Mouse (Mus musculus) regulatory T cell (primary cell): ENCODE data around the gene Isoc2a.

Experiments
- in situ Hi-C: fragments of 300-600 bp; cut with MboI, MseI; formaldehyde crosslinking; loops from one replicate; pipeline ENCODE4 v1.15.1; 2025; ENCODE audit warnings: high pct_unique_total_duplicates

The Isoc2a gene

DNA sequence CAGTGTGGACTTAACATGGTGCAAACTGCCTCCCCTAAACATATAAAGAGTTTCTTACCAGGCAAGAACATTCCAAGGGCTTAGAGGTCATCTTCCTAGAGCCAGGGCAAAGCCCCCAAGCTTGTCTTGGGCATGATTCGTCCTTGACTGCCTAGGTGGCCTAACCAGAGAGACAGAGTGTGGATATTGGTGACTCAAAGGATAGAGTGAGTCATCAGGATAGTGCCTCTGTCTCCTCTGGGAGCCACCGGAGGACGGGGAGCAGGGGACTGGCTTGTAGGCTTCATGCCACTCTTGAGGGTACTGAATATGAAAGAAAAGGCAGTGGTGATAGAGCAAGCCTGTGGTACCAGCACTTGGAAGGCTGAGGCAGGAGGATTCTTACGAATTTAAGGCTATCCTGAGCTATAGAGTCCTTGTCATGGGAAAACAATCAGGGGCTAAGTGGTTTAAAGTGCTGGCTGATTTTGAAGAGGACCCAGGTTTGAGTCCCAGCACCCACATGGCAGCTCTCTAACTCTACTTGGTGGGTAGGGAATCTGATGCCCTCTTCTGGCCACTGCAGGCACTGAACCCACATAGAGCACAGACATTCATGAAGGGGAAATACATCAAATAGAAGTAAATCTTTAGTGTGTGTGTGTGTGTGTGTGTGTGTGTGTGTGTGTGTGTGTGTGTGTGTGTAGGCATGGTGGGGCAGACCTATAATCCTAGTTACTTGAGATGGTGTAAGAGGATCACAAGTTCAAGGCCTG lies 57.4 kb downstream of the Isoc2a start:
- in situ Hi-C loops: loop anchor here (10.0 kb wide), 1 partner anchor 230 kb away; no protein-coding TSS in a partner anchor

DNA sequence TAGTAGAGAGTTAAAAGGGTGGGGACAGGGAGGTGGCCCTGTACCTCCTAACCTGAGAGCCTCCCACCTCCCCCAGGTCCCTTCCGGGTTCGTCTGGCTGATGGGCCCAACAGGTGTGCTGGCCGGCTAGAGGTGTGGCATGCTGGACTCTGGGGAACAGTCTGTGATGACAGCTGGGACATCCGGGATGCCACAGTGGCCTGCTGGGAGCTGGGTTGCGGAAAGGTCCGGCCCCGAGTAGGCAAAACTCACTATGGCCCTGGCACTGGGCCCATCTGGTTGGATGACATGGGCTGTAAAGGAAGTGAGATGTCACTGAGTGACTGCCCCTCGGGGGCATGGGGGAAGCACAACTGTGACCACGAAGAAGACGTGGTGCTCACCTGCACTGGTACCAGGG lies 59.9 kb downstream of the Isoc2a start:
- in situ Hi-C loops: loop anchor here (10.0 kb wide), 1 partner anchor 232 kb away; no protein-coding TSS in a partner anchor

DNA sequence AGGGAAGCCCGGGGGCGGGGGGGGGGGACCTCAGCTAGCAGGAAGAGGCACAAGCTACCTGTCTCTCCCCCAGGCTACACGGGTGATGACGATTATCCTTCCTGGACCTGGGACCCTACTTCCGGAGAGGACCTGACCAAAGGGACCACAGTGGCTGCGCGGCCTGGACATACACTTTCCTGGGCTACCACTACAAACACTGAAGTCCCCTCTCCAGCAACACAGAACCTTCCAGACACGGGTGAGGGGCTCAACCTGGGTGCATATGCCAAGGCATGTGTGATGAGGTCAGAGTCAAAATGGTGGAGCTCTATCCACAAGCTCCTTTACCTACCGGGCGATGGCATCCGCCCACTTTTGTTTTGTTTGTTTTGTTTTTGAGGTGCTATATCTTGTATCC lies 60.4 kb downstream of the Isoc2a start:
- in situ Hi-C loops: loop anchor here (10.0 kb wide), 1 partner anchor 233 kb away; no protein-coding TSS in a partner anchor

DNA sequence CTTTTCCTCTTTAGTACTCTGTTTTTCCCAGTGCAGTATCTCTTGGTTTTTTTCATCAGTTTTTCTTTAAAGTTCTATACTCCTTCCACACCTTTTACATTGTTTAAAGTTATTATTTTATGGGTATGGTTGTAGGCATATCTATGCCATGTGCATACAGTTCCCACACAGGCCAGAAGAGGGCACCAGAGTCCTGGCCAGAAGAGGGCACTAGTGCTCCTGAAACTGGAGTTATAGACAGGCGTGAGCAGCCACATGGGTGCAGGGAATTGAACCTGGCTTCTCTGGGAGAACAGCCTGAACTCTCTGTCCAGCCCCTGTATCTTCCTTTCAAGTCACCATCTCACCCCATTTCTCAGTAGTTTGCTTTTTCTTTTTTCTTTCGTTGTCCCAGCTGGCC lies 61.5 kb downstream of the Isoc2a start:
- in situ Hi-C loops: loop anchor here (10.0 kb wide), 1 partner anchor 234 kb away; no protein-coding TSS in a partner anchor

DNA sequence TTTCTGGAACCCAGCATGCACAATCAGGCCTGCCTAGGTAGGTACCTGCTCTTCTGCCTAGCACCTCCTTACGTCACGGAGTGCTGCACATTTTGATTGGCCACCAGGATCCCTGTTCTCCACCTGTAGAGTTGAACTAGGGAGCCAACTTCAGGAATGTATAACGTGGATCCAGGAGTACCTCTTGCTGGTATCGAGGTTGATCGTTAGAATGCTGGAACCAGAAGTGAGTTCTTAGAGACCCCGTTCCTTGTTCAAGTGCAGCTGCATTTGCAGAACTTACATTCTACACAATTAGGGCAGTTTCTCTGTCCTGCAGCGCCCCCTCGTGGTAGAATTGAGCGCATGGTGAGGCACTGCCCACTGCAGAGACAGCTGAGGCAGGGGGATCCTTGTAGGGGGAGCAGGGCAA lies 63.1 kb downstream of the Isoc2a start:
- in situ Hi-C loops: loop anchor here (5.0 kb wide), 1 partner anchor 112 kb away; the partner anchor contains the start of gene Zfp580

DNA sequence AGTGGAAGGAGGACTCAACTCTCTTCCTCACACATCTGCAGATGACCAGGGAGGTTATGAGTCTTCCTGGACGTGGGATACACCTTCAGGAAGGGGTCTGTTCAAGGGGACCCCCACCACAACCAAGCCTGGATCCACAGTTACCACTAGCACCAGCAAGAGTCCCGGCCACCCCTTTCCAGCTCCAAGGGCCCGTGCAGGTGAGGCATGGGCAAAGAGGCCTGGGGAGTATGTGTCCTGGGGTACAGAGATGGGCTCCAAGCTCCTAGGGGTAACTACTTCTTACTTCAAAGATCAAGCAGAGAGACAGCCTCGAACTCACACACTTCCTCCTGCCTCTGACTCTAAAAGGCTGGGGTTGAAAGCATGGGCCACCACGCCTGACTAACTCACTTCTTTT lies 65.7 kb downstream of the Isoc2a start:
- in situ Hi-C loops: loop anchor here (5.0 kb wide), 1 partner anchor 110 kb away; the partner anchor contains the start of gene Zfp580

DNA sequence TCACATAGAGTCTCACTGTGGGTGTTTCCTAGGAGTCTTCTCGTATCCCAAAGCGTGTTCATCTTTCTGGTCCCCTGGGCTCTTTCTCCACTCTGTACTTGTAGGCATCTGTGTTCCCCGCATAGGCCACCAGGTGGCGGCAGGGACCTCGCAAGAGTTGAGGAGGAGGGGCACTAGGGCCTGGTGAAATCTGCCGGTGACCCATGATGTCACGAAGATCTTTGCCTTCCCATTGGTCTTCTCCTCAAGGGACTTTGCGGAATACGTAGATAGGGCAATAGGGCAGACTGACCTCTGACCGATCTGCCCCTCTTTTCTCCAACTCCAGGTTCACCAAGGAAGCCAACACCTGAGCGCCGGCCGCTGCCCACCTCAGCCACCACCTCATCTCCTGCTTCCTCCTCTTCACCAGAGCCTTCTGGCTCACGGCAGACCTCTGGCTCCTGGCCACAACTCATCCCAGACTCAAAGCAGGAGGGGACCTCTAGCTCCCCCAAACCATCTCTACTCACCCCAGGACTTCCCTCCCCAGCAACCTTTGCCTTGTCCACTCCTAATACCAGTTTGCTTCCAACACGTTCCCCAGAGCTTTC lies 66.4 kb downstream of the Isoc2a start:
- in situ Hi-C loops: loop anchor here (5.0 kb wide), 1 partner anchor 109 kb away; the partner anchor contains the start of gene Zfp580
